Mouse (Mus musculus): ENCODE measurements at regions not wholly inside any gene's neighbourhood (a gene's known extent, or its start where the extent isn't known, plus 50 kb on each side); places are given as distances from the start of the nearest gene placed in this dataset.

DNA sequence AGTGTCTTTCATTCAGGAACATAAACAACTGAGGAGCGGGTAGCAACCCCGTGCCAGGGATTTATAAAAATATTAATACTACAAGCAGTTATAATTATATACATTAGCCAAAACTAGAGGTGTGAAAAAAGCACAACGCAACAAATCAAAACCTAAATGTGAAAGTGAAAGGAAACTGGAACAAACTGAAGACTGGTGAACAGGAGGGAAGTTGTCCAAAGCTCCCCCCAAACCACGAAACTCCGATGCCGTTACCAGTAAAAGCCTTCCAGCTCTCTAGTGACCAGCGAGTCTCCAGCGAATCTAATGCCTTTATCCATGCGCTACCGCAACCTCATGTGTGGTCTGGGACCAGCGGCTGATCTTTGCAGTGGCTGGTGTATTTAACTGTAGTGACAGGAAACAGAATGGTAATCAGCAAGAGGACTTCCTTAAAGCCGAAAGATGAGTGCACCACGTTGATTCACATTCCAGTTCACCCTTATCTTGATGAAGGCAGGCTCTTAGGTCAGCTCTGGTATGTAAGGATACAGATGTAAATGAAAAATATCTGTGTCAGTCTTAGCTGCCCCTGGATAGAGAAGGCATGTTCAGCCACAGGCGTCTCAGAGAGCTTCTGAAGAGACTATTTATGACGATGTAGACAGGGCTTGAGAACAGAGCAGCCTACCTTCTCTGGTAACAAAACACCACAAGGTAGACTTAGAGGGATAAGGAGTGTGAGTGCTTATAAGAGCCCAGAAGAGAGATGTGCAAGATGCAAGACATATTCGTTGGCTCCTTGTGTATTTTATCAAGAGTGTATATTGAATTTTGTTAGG, 394.0 kb downstream of the Gpat3 start:
- H3K4me1 ChIP-seq (ENCODE audit: control insufficient read depth, insufficient read depth, low read length) = no peaks in the 10 kb centered on the region
- no peak for DNase-seq
- 67% methylated on average over 16 of the region's 16 CpGs for WGBS
- H3K27ac ChIP-seq (ENCODE audit: insufficient read depth, low read depth, low read length) = no peak overlapping the region
- no peaks in the 10 kb centered on the region for H3K27me3 ChIP-seq (replicated peaks; ENCODE audit: control insufficient read depth, insufficient read depth, low read length)
- TF ChIP-seq POLR2A (IDR thresholded peaks at IDR 0.05; ENCODE audit: low read depth, low read length) (no peak), CTCF (conservative IDR thresholded peaks at IDR 0.05; ENCODE audit: insufficient read depth, insufficient read length, low read depth, low read length) (no peak)
- peak overlapping the region; percentile 58 for H3K4me3 ChIP-seq (ENCODE audit: insufficient read depth, low read depth, low read length)
- no peaks in the 10 kb centered on the region for H3K36me3 ChIP-seq (ENCODE audit: control insufficient read depth, insufficient read depth, low read length)

- Histone ChIP-seq H3K4me1 (ENCODE audit: control insufficient read depth, insufficient read depth, low read length) (no peaks in the 10 kb centered on the region), H3K27me3 (replicated peaks; ENCODE audit: control insufficient read depth, insufficient read depth, low read length) (no peaks in the 10 kb centered on the region), H3K36me3 (ENCODE audit: control insufficient read depth, insufficient read depth, low read length) (no peaks in the 10 kb centered on the region), H3K4me3 (ENCODE audit: insufficient read depth, low read depth, low read length) (no peak overlapping the region), H3K27ac (ENCODE audit: insufficient read depth, low read depth, low read length) (no peak overlapping the region)
- no peak for DNase-seq
- no peak for TF ChIP-seq CTCF (conservative IDR thresholded peaks at IDR 0.05; ENCODE audit: insufficient read depth, insufficient read length, low read depth, low read length)
- TF ChIP-seq POLR2A (IDR thresholded peaks at IDR 0.05; ENCODE audit: low read depth, low read length) = no peak
- 88% methylated on average over 9 of the region's 9 CpGs for WGBS
These were observed 390.7 kb downstream of the Gpat3 start for GRCm38 (mm10) chr5:101236163-101236693.

DNA sequence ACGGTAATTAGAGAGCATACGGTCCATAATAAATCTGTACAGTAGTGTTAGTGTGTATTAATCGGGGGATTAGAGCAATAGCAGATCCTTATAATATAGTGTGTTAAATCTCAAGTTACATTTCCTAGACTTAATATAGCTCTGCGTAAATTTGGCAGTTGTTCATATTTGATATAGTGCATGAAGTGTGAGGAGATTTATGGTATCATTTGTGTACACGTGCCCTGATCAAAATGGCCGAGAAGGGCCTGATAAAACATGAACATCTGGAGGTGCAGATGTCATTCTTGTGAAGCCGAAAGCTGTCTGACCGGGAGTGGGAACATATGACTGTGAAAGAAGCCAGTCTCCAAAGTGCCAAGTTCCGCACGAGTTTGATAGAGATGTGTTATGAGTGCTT, 376.9 kb downstream of the Gpat3 start:
- DNase-seq = no peak
- WGBS = 80% methylated on average over 10 of the region's 10 CpGs
- no peak overlapping the region for H3K4me3 ChIP-seq (ENCODE audit: insufficient read depth, low read depth, low read length)
- TF ChIP-seq CTCF (conservative IDR thresholded peaks at IDR 0.05; ENCODE audit: insufficient read depth, insufficient read length, low read depth, low read length) (no peak), POLR2A (IDR thresholded peaks at IDR 0.05; ENCODE audit: low read depth, low read length) (no peak)
- H3K36me3 ChIP-seq (ENCODE audit: control insufficient read depth, insufficient read depth, low read length) = no peaks in the 10 kb centered on the region
- H3K27me3 ChIP-seq (replicated peaks; ENCODE audit: control insufficient read depth, insufficient read depth, low read length) = no peaks in the 10 kb centered on the region
- no peak overlapping the region for H3K27ac ChIP-seq (ENCODE audit: insufficient read depth, low read depth, low read length)
- H3K4me1 ChIP-seq (ENCODE audit: control insufficient read depth, insufficient read depth, low read length) = no peaks in the 10 kb centered on the region

DNA sequence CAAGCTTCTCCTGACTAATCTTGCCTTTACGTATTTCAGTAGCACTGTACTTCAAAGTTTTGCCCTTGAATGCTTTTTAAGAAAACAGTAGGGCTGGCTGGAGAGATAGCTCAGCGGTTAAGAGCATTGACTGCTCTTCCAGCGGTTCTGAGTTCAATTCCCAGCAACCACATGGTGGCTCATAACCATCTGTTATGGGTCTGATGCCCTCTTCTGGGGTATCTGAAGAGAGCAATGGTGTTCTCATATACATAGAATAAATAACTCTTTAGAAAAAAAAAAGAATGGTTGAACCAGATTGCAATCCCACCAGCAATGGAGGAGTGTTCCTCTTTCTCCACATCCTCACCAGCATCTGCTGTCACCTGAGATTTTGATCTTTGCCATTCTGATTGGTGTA, 372.6 kb downstream of the Gpat3 start:
- no peaks in the 10 kb centered on the region for H3K36me3 ChIP-seq (ENCODE audit: control insufficient read depth, insufficient read depth, low read length)
- no peaks in the 10 kb centered on the region for H3K27me3 ChIP-seq (replicated peaks; ENCODE audit: control insufficient read depth, insufficient read depth, low read length)
- TF ChIP-seq CTCF (conservative IDR thresholded peaks at IDR 0.05; ENCODE audit: insufficient read depth, insufficient read length, low read depth, low read length) (no peak), POLR2A (IDR thresholded peaks at IDR 0.05; ENCODE audit: low read depth, low read length) (no peak)
- DNase-seq = no peak
- H3K27ac ChIP-seq (ENCODE audit: insufficient read depth, low read depth, low read length) = no peak overlapping the region
- H3K4me1 ChIP-seq (ENCODE audit: control insufficient read depth, insufficient read depth, low read length) = no peaks in the 10 kb centered on the region
- H3K4me3 ChIP-seq (ENCODE audit: insufficient read depth, low read depth, low read length) = no peak overlapping the region
- WGBS = 93% methylated on average over 3 of the region's 3 CpGs

- 83% methylated on average over 10 of the region's 10 CpGs for WGBS
- no peak for TF ChIP-seq CTCF (conservative IDR thresholded peaks at IDR 0.05; ENCODE audit: insufficient read depth, insufficient read length, low read depth, low read length)
- no peak for TF ChIP-seq POLR2A (IDR thresholded peaks at IDR 0.05; ENCODE audit: low read depth, low read length)
- no peak overlapping the region for H3K4me3 ChIP-seq (ENCODE audit: insufficient read depth, low read depth, low read length)
These were observed 371.5 kb downstream of the Gpat3 start for GRCm38 (mm10) chr5:101216837-101217571.

DNA sequence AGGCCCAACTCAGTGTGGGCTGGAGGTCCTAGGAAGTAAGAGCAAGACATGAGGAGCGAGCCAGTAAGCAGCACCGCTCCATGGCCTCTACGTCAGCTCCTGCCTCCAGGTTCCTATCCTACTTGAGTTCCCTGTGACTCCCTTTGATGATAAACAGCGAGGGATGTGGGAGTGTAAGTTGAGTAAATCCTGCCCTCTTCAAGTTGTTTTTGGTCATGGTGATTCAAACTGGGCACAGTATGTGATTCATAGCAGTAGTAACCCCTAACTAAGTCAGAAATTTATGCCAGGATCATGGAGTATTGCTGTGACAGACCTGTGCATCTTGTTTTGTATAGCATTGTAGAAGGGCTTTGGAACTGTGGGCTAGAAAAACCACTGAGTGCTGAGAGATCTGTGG, 366.5 kb downstream of the Gpat3 start:
- H3K4me3 ChIP-seq (ENCODE audit: insufficient read depth, low read depth, low read length) = no peak overlapping the region
- H3K27me3 ChIP-seq (replicated peaks; ENCODE audit: control insufficient read depth, insufficient read depth, low read length) = no peaks in the 10 kb centered on the region; the same call in 1 of the 2 replicates
- H3K4me1 ChIP-seq (ENCODE audit: control insufficient read depth, insufficient read depth, low read length) = peaks cover 3% of the 10 kb centered on the region; the same call in 1 of the 2 replicates
- H3K27ac ChIP-seq (ENCODE audit: insufficient read depth, low read depth, low read length) = no peak overlapping the region
- H3K36me3 ChIP-seq (ENCODE audit: control insufficient read depth, insufficient read depth, low read length) = no peaks in the 10 kb centered on the region
- WGBS = 84% methylated on average over 4 of the region's 4 CpGs
- TF ChIP-seq CTCF (conservative IDR thresholded peaks at IDR 0.05; ENCODE audit: insufficient read depth, insufficient read length, low read depth, low read length) = no peak
- TF ChIP-seq POLR2A (IDR thresholded peaks at IDR 0.05; ENCODE audit: low read depth, low read length) = no peak
- no peak for DNase-seq

More at GRCm38 (mm10) chr5:101216837-101217571, 371.5 kb downstream of the Gpat3 start:
- Histone ChIP-seq H3K27me3 (replicated peaks; ENCODE audit: control insufficient read depth, insufficient read depth, low read length) (no peaks in the 10 kb centered on the region), H3K36me3 (ENCODE audit: control insufficient read depth, insufficient read depth, low read length) (no peaks in the 10 kb centered on the region), H3K27ac (ENCODE audit: insufficient read depth, low read depth, low read length) (no peak overlapping the region), H3K4me1 (ENCODE audit: control insufficient read depth, insufficient read depth, low read length) (no peaks in the 10 kb centered on the region)
- DNase-seq = no peak

DNA sequence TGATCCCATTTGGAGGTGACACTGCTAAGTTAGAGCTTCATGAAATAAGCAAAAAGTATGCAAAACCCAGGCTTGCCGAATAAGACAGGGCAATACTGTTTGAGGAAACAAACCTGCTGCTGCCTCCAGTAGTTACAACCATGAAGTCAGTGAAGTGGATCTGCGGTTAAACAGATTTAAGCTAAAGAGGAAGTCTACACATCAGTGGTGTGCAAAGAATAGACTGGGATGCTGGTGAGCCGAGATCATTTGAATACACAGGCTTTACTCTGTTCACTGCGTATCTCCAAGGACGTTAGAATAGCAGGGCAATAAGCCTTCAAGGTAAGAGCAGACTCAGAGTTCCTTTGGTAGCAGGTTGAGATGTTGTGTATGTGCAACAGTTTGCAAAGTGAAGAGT, 362.6 kb downstream of the Gpat3 start:
- TF ChIP-seq POLR2A (IDR thresholded peaks at IDR 0.05; ENCODE audit: low read depth, low read length) (no peak), CTCF (conservative IDR thresholded peaks at IDR 0.05; ENCODE audit: insufficient read depth, insufficient read length, low read depth, low read length) (no peak)
- Histone ChIP-seq H3K27me3 (replicated peaks; ENCODE audit: control insufficient read depth, insufficient read depth, low read length) (no peaks in the 10 kb centered on the region; the same call in 1 of the 2 replicates), H3K27ac (ENCODE audit: insufficient read depth, low read depth, low read length) (no peak overlapping the region), H3K4me3 (ENCODE audit: insufficient read depth, low read depth, low read length) (no peak overlapping the region), H3K36me3 (ENCODE audit: control insufficient read depth, insufficient read depth, low read length) (no peaks in the 10 kb centered on the region), H3K4me1 (ENCODE audit: control insufficient read depth, insufficient read depth, low read length) (peaks cover 3% of the 10 kb centered on the region; the same call in 1 of the 2 replicates)
- DNase-seq = no peak
- WGBS = 53% methylated on average over 5 of the region's 5 CpGs
